Mouse (Mus musculus) midbrain, embryonic 11.5 days (tissue): ENCODE results near the gene Ppp1r16b. TPM values are rescaled to one million over a fixed set of nuclear protein-coding genes. Genes with fewer than 3 reads are reported as not detected.
A peak's percentile ranks its signal among the peaks of the same experiment; 100 is the strongest.

Experiments used
- ATAC-seq: fragments of 200-750 bp; cut with Nextera tagmentation; 2 replicates; pipeline ENCODE4 v1.8.0; 2017; ENCODE audit warnings: moderate TSS enrichment, moderate library complexity; ENCODE audit not compliant: low FRiP score
- DNase-seq: peaks from one replicate; pipeline ENCODE4 v3.0.0; 2015; ENCODE audit warnings: low spot score; ENCODE audit errors: missing footprints
- H3K27ac ChIP-seq: fragments of 300-500 bp; sonication (generic); 2 replicates; pipeline ENCODE4 v1.5.1; 2014; ENCODE audit warnings: low read depth, low read length
- H3K27me3 ChIP-seq: fragments of 300-500 bp; sonication (generic); 2 replicates; pipeline ENCODE4 v1.6.1; 2014; ENCODE audit warnings: mild to moderate bottlenecking, low read length, moderate library complexity, mixed read lengths; ENCODE audit not compliant: control insufficient read depth, insufficient read depth
- H3K36me3 ChIP-seq: fragments of 300-500 bp; sonication (generic); 2 replicates; pipeline ENCODE4 v1.6.1; 2014; ENCODE audit warnings: mild to moderate bottlenecking, low read length, moderate library complexity, mixed read lengths; ENCODE audit not compliant: control insufficient read depth, insufficient read depth
- H3K4me1 ChIP-seq: fragments of 300-500 bp; sonication (generic); 2 replicates; pipeline ENCODE4 v1.6.1; 2014; ENCODE audit warnings: low read length; ENCODE audit not compliant: control insufficient read depth, insufficient read depth
- H3K4me2 ChIP-seq: fragments of 300-500 bp; sonication (generic); 2 replicates; pipeline ENCODE4 v1.6.1; 2014; ENCODE audit warnings: mild to moderate bottlenecking, moderate library complexity
- H3K4me3 ChIP-seq: fragments of 300-500 bp; sonication (generic); 2 replicates; pipeline ENCODE4 v1.5.1; 2014; ENCODE audit warnings: low read depth, low read length
- H3K9ac ChIP-seq: fragments of 300-500 bp; sonication (generic); 2 replicates; pipeline ENCODE4 v1.6.1; 2014; ENCODE audit warnings: low read length
- H3K9me3 ChIP-seq: fragments of 300-500 bp; sonication (generic); 2 replicates; pipeline ENCODE4 v1.6.1; 2016; ENCODE audit warnings: low read length; ENCODE audit not compliant: control insufficient read depth
- WGBS: fragments of 180-500 bp; shearing (Covaris S2); extraction: QIAGEN DNeasy Blood & Tissue Kit; methylation state at CpG from one replicate; pipeline ENCODE4 v1.1.7; 2014; 5-methylcytosine and 5-hydroxymethylcytosine counted together
- polyA plus RNA-seq: library from polyadenylated mRNA; unstranded; fragments of >200 nt; fragmentation: Nextera tagmentation; extraction: Ambion mirVana; gene quantifications from 2 replicates; pipeline ENCODE4 v1.2.1, GENCODE M21; 2014

The Ppp1r16b gene
- polyA plus RNA-seq, 1 experiment from 2014 or later: 3.2 TPM

DNA sequence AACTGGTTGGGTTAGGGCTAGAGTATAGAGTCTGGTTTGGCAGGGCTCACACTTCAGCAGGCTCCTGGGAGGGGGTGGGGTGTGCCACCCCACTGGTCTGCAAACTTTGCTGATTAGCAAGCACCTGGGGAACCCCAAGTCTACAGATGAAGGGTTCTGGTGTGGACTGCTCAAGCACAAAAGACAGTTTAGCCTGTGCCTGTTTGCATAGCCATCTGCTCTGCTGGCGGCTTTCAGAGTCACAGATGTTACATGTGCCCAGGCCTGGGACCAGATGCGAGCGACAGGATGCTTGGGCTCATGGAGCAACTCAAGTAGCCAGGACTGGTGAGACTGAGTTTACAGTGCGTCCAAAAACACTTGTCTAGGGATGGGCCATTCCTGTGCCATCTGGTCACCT is 8.3 kb downstream of the Ppp1r16b start:
- WGBS: 76% methylated on average over 4 of the region's 4 CpGs
- H3K27me3 ChIP-seq: peaks cover 10% of the 10 kb centered on the region
- no peaks in the 10 kb centered on the region for H3K36me3 ChIP-seq
- H3K9me3 ChIP-seq: no peaks in the 10 kb centered on the region
- ATAC-seq: no peak
- no peak overlapping the region for H3K4me3 ChIP-seq
- peaks cover 16% of the 10 kb centered on the region for H3K4me1 ChIP-seq
- no peak overlapping the region for H3K9ac ChIP-seq
- H3K27ac ChIP-seq: no peak overlapping the region
- H3K4me2 ChIP-seq: no peak overlapping the region
- no peak for DNase-seq

DNA sequence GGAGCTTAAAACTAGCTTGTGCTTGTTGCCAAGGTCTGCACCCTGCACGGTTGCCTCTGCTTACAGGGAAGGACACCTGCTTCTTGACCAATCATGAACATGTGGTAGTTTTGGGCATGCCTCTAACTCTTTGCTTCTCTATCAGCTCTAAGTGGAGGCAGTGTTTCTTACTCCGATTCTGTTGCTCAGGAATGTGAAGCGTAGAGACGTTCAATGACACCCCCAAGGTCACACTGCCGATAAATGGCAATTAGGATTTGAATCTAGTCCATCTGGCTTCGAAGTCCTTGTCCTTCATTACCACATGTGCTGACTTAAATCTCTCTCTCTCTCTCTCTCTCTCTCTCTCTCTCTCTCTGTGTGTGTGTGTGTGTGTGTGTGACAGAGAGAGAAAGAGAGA is 8.9 kb downstream of the Ppp1r16b start:
- H3K9ac ChIP-seq: no peak overlapping the region
- H3K9me3 ChIP-seq: no peaks in the 10 kb centered on the region
- ATAC-seq (no peak), DNase-seq (no peak)
- H3K4me1 ChIP-seq: peaks cover 14% of the 10 kb centered on the region
- no peaks in the 10 kb centered on the region for H3K36me3 ChIP-seq
- H3K27ac ChIP-seq: no peak overlapping the region
- no peak overlapping the region for H3K4me3 ChIP-seq
- H3K4me2 ChIP-seq: no peak overlapping the region
- peaks cover 4% of the 10 kb centered on the region for H3K27me3 ChIP-seq
- WGBS: 84% methylated on average over 6 of the region's 6 CpGs

GRCm38 (mm10) chr2:158674759-158675158 is 9.6 kb downstream of the Ppp1r16b start:
- ATAC-seq: no peak
- no peak overlapping the region for H3K9ac ChIP-seq
- no peak for DNase-seq
- no peaks in the 10 kb centered on the region for H3K9me3 ChIP-seq
- no peaks in the 10 kb centered on the region for H3K36me3 ChIP-seq
- H3K4me1 ChIP-seq: peaks cover 14% of the 10 kb centered on the region
- peaks cover 3% of the 10 kb centered on the region; the same call in 1 of the 2 replicates for H3K27me3 ChIP-seq
- H3K4me3 ChIP-seq: no peak overlapping the region
- 86% methylated on average over 7 of the region's 7 CpGs for WGBS
- H3K27ac ChIP-seq: no peak overlapping the region
- no peak overlapping the region for H3K4me2 ChIP-seq

- WGBS: 92% methylated on average over 6 of the region's 6 CpGs
- DNase-seq: no peak
- Histone ChIP-seq H3K4me2 (no peak overlapping the region), H3K27me3 (peaks cover 1% of the 10 kb centered on the region; the same call in 1 of the 2 replicates), H3K9ac (no peak overlapping the region), H3K4me1 (peaks cover 14% of the 10 kb centered on the region), H3K9me3 (no peaks in the 10 kb centered on the region), H3K27ac (no peak overlapping the region), H3K4me3 (no peak overlapping the region), H3K36me3 (no peaks in the 10 kb centered on the region)
- no peak for ATAC-seq
Measured at GRCm38 (mm10) chr2:158675161-158675560, 10.0 kb downstream of the Ppp1r16b start.

DNA sequence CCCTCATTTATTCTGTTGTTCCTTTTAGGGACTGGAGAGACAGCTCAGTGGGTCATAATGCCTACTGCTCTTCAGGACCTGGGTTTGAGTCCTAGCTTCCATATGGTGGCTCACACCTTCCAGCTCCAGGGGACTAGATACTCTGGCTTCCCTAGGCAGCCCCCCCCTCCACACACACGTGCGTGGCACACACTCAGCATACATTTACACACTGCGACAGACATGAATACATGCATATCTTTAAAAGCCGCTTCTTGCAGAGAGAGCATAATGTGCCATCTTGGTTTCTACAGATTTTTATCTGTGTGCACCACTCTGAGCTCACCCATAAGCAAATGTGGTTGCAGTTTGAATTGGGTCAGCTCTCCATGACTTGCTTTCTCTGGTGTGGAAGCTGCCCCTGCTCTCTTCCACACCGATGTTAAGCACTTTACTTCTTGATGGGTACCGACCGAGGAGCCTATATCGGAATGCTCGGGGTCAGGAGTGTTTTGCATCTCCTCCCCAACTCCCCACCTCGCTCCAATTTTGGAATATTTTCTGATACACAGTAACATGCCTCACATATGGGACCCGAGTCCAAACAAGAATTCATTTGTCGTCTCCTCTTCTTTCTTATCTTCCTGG is 10.8 kb downstream of the Ppp1r16b start:
- peaks cover 16% of the 10 kb centered on the region for H3K4me1 ChIP-seq
- 90% methylated on average over 12 of the region's 12 CpGs for WGBS

GRCm38 (mm10) chr2:158677946-158678345 is 12.7 kb downstream of the Ppp1r16b start:
- WGBS: 58% methylated on average over 8 of the region's 8 CpGs
- H3K9me3 ChIP-seq: no peaks in the 10 kb centered on the region
- H3K4me2 ChIP-seq: no peak overlapping the region
- no peak overlapping the region for H3K9ac ChIP-seq
- no peak overlapping the region for H3K4me3 ChIP-seq
- no peaks in the 10 kb centered on the region for H3K27me3 ChIP-seq
- H3K36me3 ChIP-seq: no peaks in the 10 kb centered on the region
- ATAC-seq (no peak), DNase-seq (no peak)
- peaks cover 13% of the 10 kb centered on the region for H3K4me1 ChIP-seq
- H3K27ac ChIP-seq: no peak overlapping the region

More for the DNA sequence above, 10.8 kb downstream of the Ppp1r16b start:
- no peak overlapping the region for H3K27ac ChIP-seq
- no peak overlapping the region for H3K9ac ChIP-seq
- H3K9me3 ChIP-seq: no peaks in the 10 kb centered on the region
- ATAC-seq: no peak
- DNase-seq: no peak
- no peaks in the 10 kb centered on the region for H3K36me3 ChIP-seq
- no peak overlapping the region for H3K4me2 ChIP-seq
- H3K27me3 ChIP-seq: no peaks in the 10 kb centered on the region
- no peak overlapping the region for H3K4me3 ChIP-seq

DNA sequence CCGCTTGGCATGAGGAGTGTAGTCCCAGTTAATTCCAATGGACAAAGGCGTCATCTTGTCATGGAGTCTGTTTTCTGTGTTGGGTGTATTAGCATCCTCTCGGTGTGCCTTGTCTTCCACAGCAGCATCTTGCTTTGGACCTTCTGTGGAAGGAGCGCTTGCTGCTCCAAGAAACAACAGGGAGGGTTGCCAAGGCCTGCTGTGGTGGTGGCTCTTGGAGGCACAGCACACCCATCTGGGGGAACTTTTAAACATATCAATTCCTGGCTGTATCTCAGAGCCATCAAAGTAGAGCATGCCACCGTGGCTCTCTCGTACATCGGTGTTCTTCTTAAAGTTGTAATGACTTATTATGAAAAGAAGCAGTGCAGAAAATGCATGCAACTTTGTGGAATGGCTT is 13.9 kb downstream of the Ppp1r16b start:
- Histone ChIP-seq H3K9ac (no peak overlapping the region), H3K4me1 (peaks cover 10% of the 10 kb centered on the region), H3K27me3 (no peaks in the 10 kb centered on the region), H3K27ac (no peak overlapping the region), H3K4me3 (no peak overlapping the region), H3K36me3 (no peaks in the 10 kb centered on the region), H3K9me3 (no peaks in the 10 kb centered on the region), H3K4me2 (no peak overlapping the region)
- DNase-seq: peak; percentile 73
- 92% methylated on average over 7 of the region's 7 CpGs for WGBS
- no peak for ATAC-seq

GRCm38 (mm10) chr2:158680357-158680889 is 15.2 kb downstream of the Ppp1r16b start:
- H3K9ac ChIP-seq: peak overlapping the region; percentile 2; the same call in 1 of the 2 replicates
- no peak; the same call in 1 of the 2 replicates for ATAC-seq
- H3K27me3 ChIP-seq: no peaks in the 10 kb centered on the region
- WGBS: 58% methylated on average over 10 of the region's 10 CpGs
- peaks cover 10% of the 10 kb centered on the region for H3K4me1 ChIP-seq
- H3K36me3 ChIP-seq: no peaks in the 10 kb centered on the region
- no peak overlapping the region for H3K4me3 ChIP-seq
- H3K27ac ChIP-seq: no peak overlapping the region
- H3K4me2 ChIP-seq: no peak overlapping the region
- H3K9me3 ChIP-seq: no peaks in the 10 kb centered on the region
- DNase-seq: peak; percentile 85

DNA sequence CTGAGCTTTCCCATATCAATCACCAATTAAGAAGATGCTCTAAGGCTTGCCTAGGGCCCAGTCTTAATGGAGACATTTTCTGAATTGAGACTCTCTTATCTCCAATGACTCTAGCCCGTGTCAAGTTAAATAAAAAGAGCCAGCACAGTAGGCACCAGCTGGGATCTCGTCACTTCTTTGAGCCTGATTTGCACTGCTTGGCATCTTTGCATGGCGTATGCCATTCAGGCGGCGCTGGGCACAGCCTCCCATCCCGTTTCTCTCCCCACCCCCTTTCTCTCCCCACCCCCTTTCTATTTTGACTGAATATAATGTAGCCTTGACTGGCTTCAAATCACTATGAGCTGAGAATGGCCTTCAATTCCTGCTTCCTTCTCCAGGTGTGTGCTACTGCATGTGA is 16.5 kb downstream of the Ppp1r16b start:
- peaks cover 10% of the 10 kb centered on the region for H3K4me1 ChIP-seq
- no peak overlapping the region for H3K27ac ChIP-seq
- no peaks in the 10 kb centered on the region for H3K36me3 ChIP-seq
- H3K4me2 ChIP-seq: no peak overlapping the region
- H3K27me3 ChIP-seq: no peaks in the 10 kb centered on the region
- ATAC-seq (no peak), DNase-seq (peak; percentile 67)
- 78% methylated on average over 6 of the region's 6 CpGs for WGBS
- H3K9me3 ChIP-seq: no peaks in the 10 kb centered on the region
- H3K4me3 ChIP-seq: no peak overlapping the region
- H3K9ac ChIP-seq: no peak overlapping the region
